8 mouse cellular contexts compared by ENCODE assay signal in genomic region chr17:65783182-65784161, GRCm38 (mm10). TPM values are rescaled to one million over a fixed set of nuclear protein-coding genes. Genes with fewer than 3 reads are reported as not detected.
DNase-seq lines count a peak whose midpoint lies in the region; ATAC-seq and TF ChIP-seq lines count a peak whose summit lies in the region.

No protein-coding gene starts in this region.

- peak; percentile 37 for DNase-seq in c-Kit-positive CD71-positive TER-119-positive erythroid progenitor cells, embryonic 14.5 days (ENCODE audit: low spot score)
- peak; percentile 83 to 87 for DNase-seq in heart, postnatal 14 days
- peak; percentile 83 to 90 for DNase-seq in kidney, postnatal 4 days
- peak; percentile 86 for DNase-seq in lung, embryonic 14.5 days
- DNase-seq in testis, postnatal 10 days (ENCODE audit: low spot score): peak; percentile 85

- ATAC-seq in forebrain, embryonic 13.5 days: peak; percentile 64
- ATAC-seq in lung, embryonic 14.5 days (ENCODE audit: insufficient read depth): peak; percentile 65
- ATAC-seq in neural tube, embryonic 15.5 days (ENCODE audit: low FRiP score): peak; percentile 66

- peak overlapping the region; percentile 94 for H3K4me3 ChIP-seq in ES-Bruce4 (ENCODE audit: low read depth, low read length)
- H3K4me3 ChIP-seq in forebrain, embryonic 13.5 days: peak overlapping the region; percentile 94
- peak overlapping the region; percentile 93 for H3K4me3 ChIP-seq in lung, embryonic 14.5 days (ENCODE audit: low read depth, low read length)
- peak overlapping the region; percentile 59 for H3K4me3 ChIP-seq in neural tube, embryonic 15.5 days (replicated peaks)

- H3K4me2 ChIP-seq in forebrain, embryonic 13.5 days: peak overlapping the region; percentile 72
- H3K4me2 ChIP-seq in lung, embryonic 14.5 days: peak overlapping the region; percentile 74
- peak overlapping the region; percentile 73 for H3K4me2 ChIP-seq in neural tube, embryonic 15.5 days

- no peak for TF ChIP-seq CTCF in ES-Bruce4 (IDR thresholded peaks at IDR 0.05; ENCODE audit: low read depth, low read length)
- no peak for TF ChIP-seq CTCF in lung, embryonic 14.5 days (IDR thresholded peaks at IDR 0.05; ENCODE audit: low read depth)

- intact Hi-C loops in heart, postnatal 14 days (cut with DNase I): loop anchor here (2.0 to 5.0 kb wide), 2 partner anchors 73 to 171 kb away; partner anchors contain the start of gene Vapa

- peaks cover 4% of the 10 kb centered on the region for H3K4me1 ChIP-seq in ES-Bruce4 (ENCODE audit: control insufficient read depth, insufficient read depth, low read length)
- peaks cover 17% of the 10 kb centered on the region for H3K4me1 ChIP-seq in forebrain, embryonic 13.5 days
- peaks cover 9% of the 10 kb centered on the region; the same call in 1 of the 2 replicates for H3K4me1 ChIP-seq in lung, embryonic 14.5 days (ENCODE audit: insufficient read depth)
- peaks cover 36% of the 10 kb centered on the region for H3K4me1 ChIP-seq in neural tube, embryonic 15.5 days

- WGBS in forebrain, embryonic 13.5 days: under 1% methylated on average over 36 of the region's 135 CpGs
- 1% methylated on average over 89 of the region's 135 CpGs for WGBS in lung, embryonic 14.5 days
- under 1% methylated on average over 78 of the region's 135 CpGs for WGBS in neural tube, embryonic 15.5 days

- no peaks in the 10 kb centered on the region for H3K36me3 ChIP-seq in ES-Bruce4 (ENCODE audit: control insufficient read depth, insufficient read depth, low read length, poor library complexity, severe bottlenecking)
- H3K36me3 ChIP-seq in forebrain, embryonic 13.5 days (ENCODE audit: poor library complexity, severe bottlenecking): peaks cover 26% of the 10 kb centered on the region
- 0 out of 2 replicates have a peak, but pooled peaks cover 2% of the 10 kb centered on the region for H3K36me3 ChIP-seq in lung, embryonic 14.5 days (ENCODE audit: insufficient read depth)
- 0 out of 2 replicates have a peak, but pooled peaks cover 3% of the 10 kb centered on the region for H3K36me3 ChIP-seq in neural tube, embryonic 15.5 days

- TF ChIP-seq EP300 in ES-Bruce4 (IDR thresholded peaks at IDR 0.05; ENCODE audit: insufficient read depth, low read depth, low read length): no peak

- no peaks in the 10 kb centered on the region for H3K27me3 ChIP-seq in ES-Bruce4 (ENCODE audit: control insufficient read depth, insufficient read depth, low read length, poor library complexity, severe bottlenecking)
- no peaks in the 10 kb centered on the region for H3K27me3 ChIP-seq in forebrain, embryonic 13.5 days
- no peaks in the 10 kb centered on the region for H3K27me3 ChIP-seq in lung, embryonic 14.5 days (ENCODE audit: insufficient read depth, low read length)
- no peaks in the 10 kb centered on the region for H3K27me3 ChIP-seq in neural tube, embryonic 15.5 days (replicated peaks)

- peak overlapping the region; percentile 100 for H3K9ac ChIP-seq in ES-Bruce4 (ENCODE audit: low read depth, poor library complexity, severe bottlenecking)
- H3K9ac ChIP-seq in forebrain, embryonic 13.5 days: peak overlapping the region; percentile 99
- peak overlapping the region; percentile 97 for H3K9ac ChIP-seq in lung, embryonic 14.5 days
- H3K9ac ChIP-seq in neural tube, embryonic 15.5 days (replicated peaks): peak overlapping the region; percentile 99

- no peak for TF ChIP-seq POLR2A in ES-Bruce4 (IDR thresholded peaks at IDR 0.05; ENCODE audit: insufficient read depth, low read length)

- no peaks in the 10 kb centered on the region; the same call in 1 of the 2 replicates for H3K9me3 ChIP-seq in ES-Bruce4 (replicated peaks; ENCODE audit: control insufficient read depth, insufficient read depth, low read length, poor library complexity, severe bottlenecking)
- H3K9me3 ChIP-seq in forebrain, embryonic 13.5 days (replicated peaks): peaks cover 6% of the 10 kb centered on the region; the same call in 1 of the 2 replicates
- H3K9me3 ChIP-seq in lung, embryonic 14.5 days (ENCODE audit: low read depth, low read length): no peaks in the 10 kb centered on the region
- no peaks in the 10 kb centered on the region for H3K9me3 ChIP-seq in neural tube, embryonic 15.5 days (replicated peaks)

- H3K27ac ChIP-seq in ES-Bruce4 (ENCODE audit: insufficient read depth, low read length): peak overlapping the region; percentile 21; the same call in 1 of the 2 replicates
- H3K27ac ChIP-seq in forebrain, embryonic 13.5 days: peak overlapping the region; percentile 99
- H3K27ac ChIP-seq in lung, embryonic 14.5 days (ENCODE audit: low read depth): peak overlapping the region; percentile 99
- peak overlapping the region; percentile 99 for H3K27ac ChIP-seq in neural tube, embryonic 15.5 days (replicated peaks)

RNA-seq across cellular contexts. Expression of gene Ppp4r1, which starts 1.1 kb away (rescaled TPM):
- polyA plus RNA-seq in ES-Bruce4 (2011; ENCODE audit: insufficient read depth, insufficient read length, low read depth, missing spikeins): 48.4 and 56.7 TPM in 2 replicates
- polyA plus RNA-seq in forebrain, embryonic 13.5 days (2015; fragmentation: Nextera tagmentation; extraction: Ambion mirVana): 46.5 and 50.1 TPM in 2 replicates
- 10 to 100 TPM; 51.8 to 58.6 TPM for total RNA-seq in heart, postnatal 14 days (2021)
- polyA plus RNA-seq in lung, embryonic 14.5 days (2014; fragmentation: Nextera tagmentation; extraction: Ambion mirVana): 50.6 and 51.5 TPM in 2 replicates
- polyA plus RNA-seq in neural tube, embryonic 15.5 days (2015; fragmentation: Nextera tagmentation; extraction: Ambion mirVana): 36.3 and 40.1 TPM in 2 replicates

RNA-seq across cellular contexts. Expression of gene Rab31, which starts 10.9 kb away (rescaled TPM):
- 18.7 and 19.4 TPM in 2 replicates for polyA plus RNA-seq in ES-Bruce4 (2011; ENCODE audit: insufficient read depth, insufficient read length, low read depth, missing spikeins)
- polyA plus RNA-seq in forebrain, embryonic 13.5 days (2015; fragmentation: Nextera tagmentation; extraction: Ambion mirVana): 66.6 and 81.7 TPM in 2 replicates
- 10 to 100 TPM; 25.7 to 28.7 TPM for total RNA-seq in heart, postnatal 14 days (2021)
- polyA plus RNA-seq in lung, embryonic 14.5 days (2014; fragmentation: Nextera tagmentation; extraction: Ambion mirVana): 46.7 and 49.4 TPM in 2 replicates
- polyA plus RNA-seq in neural tube, embryonic 15.5 days (2015; fragmentation: Nextera tagmentation; extraction: Ambion mirVana): 53.2 and 56.8 TPM in 2 replicates

Comparison
In these comparisons a context has a peak if more than half of its experiments do, and no peak if none do; other contexts are left out.
1. Peak in every context shown above with its lines: DNase-seq, ATAC-seq, H3K4me3 ChIP-seq and H3K27ac ChIP-seq.
2. H3K27ac ChIP-seq: peak in every context shown above with its lines; median percentile 99 in forebrain, embryonic 13.5 days; 99 in lung, embryonic 14.5 days; 99 in neural tube, embryonic 15.5 days; 21 in ES-Bruce4.